Mouse (Mus musculus) heart, embryonic 10.5 days (tissue): ENCODE results near the gene Mark2. TPM values are rescaled to one million over a fixed set of nuclear protein-coding genes. Genes with fewer than 3 reads are reported as not detected.

Experiments
- DNase-seq: peaks from one replicate; pipeline ENCODE4 v3.0.0-alpha.2; 2017; ENCODE audit warnings: low spot score
- H3K27ac ChIP-seq: fragments of 300-500 bp; sonication (generic); 2 replicates; pipeline ENCODE4 v1.5.1; 2016; ENCODE audit warnings: mild to moderate bottlenecking
- H3K27me3 ChIP-seq: fragments of 300-500 bp; sonication (generic); 2 replicates; pipeline ENCODE4 v1.6.1; 2016; ENCODE audit warnings: mild to moderate bottlenecking; ENCODE audit not compliant: poor library complexity, insufficient read depth, severe bottlenecking
- H3K36me3 ChIP-seq: fragments of 300-500 bp; sonication (generic); 2 replicates; pipeline ENCODE4 v1.6.1; 2016; ENCODE audit warnings: mild to moderate bottlenecking, moderate library complexity
- H3K4me1 ChIP-seq: fragments of 300-500 bp; sonication (generic); 2 replicates; pipeline ENCODE4 v1.6.1; 2016; ENCODE audit warnings: mild to moderate bottlenecking
- H3K4me3 ChIP-seq: fragments of 300-500 bp; sonication (generic); 2 replicates; pipeline ENCODE4 v1.5.1; 2016; ENCODE audit warnings: mild to moderate bottlenecking, moderate library complexity
- H3K9me3 ChIP-seq: fragments of 300-500 bp; sonication (generic); 2 replicates; pipeline ENCODE4 v1.6.1; 2016; ENCODE audit warnings: mild to moderate bottlenecking, moderate library complexity
- WGBS: fragments of 180-500 bp; shearing (Covaris S2); methylation state at CpG from one replicate; pipeline ENCODE4 v1.1.7; 2016; 5-methylcytosine and 5-hydroxymethylcytosine counted together
- polyA plus RNA-seq: library from polyadenylated mRNA; unstranded; fragments of >200 nt; fragmentation: Nextera tagmentation; extraction: Ambion mirVana; gene quantifications from 2 replicates; pipeline ENCODE4 v1.2.1, GENCODE M21; 2016

The Mark2 gene
- polyA plus RNA-seq, 1 experiment from 2014 or later, result 50.6 TPM

GRCm38 (mm10) chr19:7266421-7266831, 75.2 kb downstream of the Mark2 start:
- peak overlapping the region; percentile 88 for H3K4me3 ChIP-seq
- WGBS, result 42% methylated on average over 4 of the region's 4 CpGs
- no peak for DNase-seq
- H3K36me3 ChIP-seq, result peaks cover 17% of the 10 kb centered on the region
- H3K9me3 ChIP-seq, result no peaks in the 10 kb centered on the region
- H3K27me3 ChIP-seq, result no peaks in the 10 kb centered on the region
- H3K27ac ChIP-seq, result peak overlapping the region; percentile 97
- H3K4me1 ChIP-seq, result peaks cover 68% of the 10 kb centered on the region

- Histone ChIP-seq H3K27ac (peak overlapping the region; percentile 97), H3K4me3 (peak overlapping the region; percentile 88), H3K27me3 (no peaks in the 10 kb centered on the region), H3K9me3 (no peaks in the 10 kb centered on the region), H3K36me3 (peaks cover 9% of the 10 kb centered on the region), H3K4me1 (peaks cover 66% of the 10 kb centered on the region)
- 20% methylated on average over 14 of the region's 14 CpGs for WGBS
- DNase-seq, result no peak
These were observed 76.0 kb downstream of the Mark2 start for GRCm38 (mm10) chr19:7265478-7266191.

- H3K4me3 ChIP-seq, result peak overlapping the region; percentile 88
- no peaks in the 10 kb centered on the region for H3K27me3 ChIP-seq
- H3K9me3 ChIP-seq, result no peaks in the 10 kb centered on the region
- peak overlapping the region; percentile 97 for H3K27ac ChIP-seq
- peaks cover 59% of the 10 kb centered on the region for H3K4me1 ChIP-seq
- 23% methylated on average over 6 of the region's 6 CpGs for WGBS
- H3K36me3 ChIP-seq, result peaks cover 3% of the 10 kb centered on the region
- DNase-seq, result no peak
These were observed 76.8 kb downstream of the Mark2 start for GRCm38 (mm10) chr19:7264766-7265331.

GRCm38 (mm10) chr19:7264088-7264765, 77.4 kb downstream of the Mark2 start:
- Histone ChIP-seq H3K9me3 (no peaks in the 10 kb centered on the region), H3K4me3 (peak overlapping the region; percentile 88; the same call in 1 of the 2 replicates), H3K36me3 (no peaks in the 10 kb centered on the region), H3K27ac (peak overlapping the region; percentile 97), H3K27me3 (no peaks in the 10 kb centered on the region), H3K4me1 (peaks cover 53% of the 10 kb centered on the region)
- peak; percentile 91 for DNase-seq
- 20% methylated on average over 9 of the region's 9 CpGs for WGBS

GRCm38 (mm10) chr19:7262592-7262991, 79.1 kb downstream of the Mark2 start:
- no peak for DNase-seq
- WGBS, result 91% methylated on average over 1 of the region's 1 CpGs
- H3K4me3 ChIP-seq, result no peak overlapping the region
- H3K36me3 ChIP-seq, result no peaks in the 10 kb centered on the region
- peaks cover 37% of the 10 kb centered on the region for H3K4me1 ChIP-seq
- H3K9me3 ChIP-seq, result no peaks in the 10 kb centered on the region
- no peak overlapping the region for H3K27ac ChIP-seq
- H3K27me3 ChIP-seq, result no peaks in the 10 kb centered on the region

GRCm38 (mm10) chr19:7261964-7262363, 79.7 kb downstream of the Mark2 start:
- no peaks in the 10 kb centered on the region for H3K36me3 ChIP-seq
- 90% methylated on average over 3 of the region's 3 CpGs for WGBS
- no peaks in the 10 kb centered on the region for H3K27me3 ChIP-seq
- H3K9me3 ChIP-seq, result no peaks in the 10 kb centered on the region
- H3K4me3 ChIP-seq, result no peak overlapping the region
- no peak overlapping the region for H3K27ac ChIP-seq
- H3K4me1 ChIP-seq, result peaks cover 30% of the 10 kb centered on the region
- no peak for DNase-seq

- no peaks in the 10 kb centered on the region for H3K36me3 ChIP-seq
- H3K4me1 ChIP-seq, result peaks cover 25% of the 10 kb centered on the region
- H3K4me3 ChIP-seq, result no peak overlapping the region
- H3K27me3 ChIP-seq, result no peaks in the 10 kb centered on the region
- H3K27ac ChIP-seq, result no peak overlapping the region
- no peaks in the 10 kb centered on the region for H3K9me3 ChIP-seq
- DNase-seq, result no peak
- WGBS, result 92% methylated on average over 1 of the region's 1 CpGs
These were observed 80.2 kb downstream of the Mark2 start for GRCm38 (mm10) chr19:7261476-7261875.

GRCm38 (mm10) chr19:7257881-7258280, 83.8 kb downstream of the Mark2 start:
- Histone ChIP-seq H3K27me3 (no peaks in the 10 kb centered on the region; the same call in 1 of the 2 replicates), H3K9me3 (no peaks in the 10 kb centered on the region), H3K36me3 (no peaks in the 10 kb centered on the region), H3K4me1 (no peaks in the 10 kb centered on the region), H3K4me3 (no peak overlapping the region), H3K27ac (no peak overlapping the region)
- WGBS, result 71% methylated on average over 5 of the region's 5 CpGs
- DNase-seq, result no peak

GRCm38 (mm10) chr19:7246021-7246420, 95.6 kb downstream of the Mark2 start:
- no peaks in the 10 kb centered on the region; the same call in 1 of the 2 replicates for H3K27me3 ChIP-seq
- no peak overlapping the region for H3K4me3 ChIP-seq
- no peaks in the 10 kb centered on the region for H3K36me3 ChIP-seq
- no peak for DNase-seq
- no peak overlapping the region for H3K27ac ChIP-seq
- H3K9me3 ChIP-seq, result no peaks in the 10 kb centered on the region
- 66% methylated on average over 3 of the region's 3 CpGs for WGBS
- peaks cover 5% of the 10 kb centered on the region for H3K4me1 ChIP-seq

GRCm38 (mm10) chr19:7240782-7241690, 100.6 kb downstream of the Mark2 start, which contains the start of gene Naa40:
Naa40 (minus strand) TSS chr19:7241183.
- peak within 1 kb of the TSS; percentile 94 for H3K27ac ChIP-seq
- no peaks in the 10 kb centered on the region; the same call in 1 of the 2 replicates for H3K27me3 ChIP-seq
- H3K4me3 ChIP-seq, result peak within 1 kb of the TSS; percentile 80
- H3K4me1 ChIP-seq, result peaks cover 25% of the 10 kb centered on the region
- no peaks in the 10 kb centered on the region for H3K9me3 ChIP-seq
- under 1% methylated on average over 80 of the region's 80 CpGs for WGBS
- DNase-seq, result peak; percentile 95
- peaks cover 30% of the 10 kb centered on the region for H3K36me3 ChIP-seq

GRCm38 (mm10) chr19:7240291-7240690, 101.4 kb downstream of the Mark2 start:
- WGBS, result 3% methylated on average over 13 of the region's 13 CpGs
- H3K27ac ChIP-seq, result peak overlapping the region; percentile 94
- H3K36me3 ChIP-seq, result peaks cover 37% of the 10 kb centered on the region
- DNase-seq, result no peak
- H3K9me3 ChIP-seq, result no peaks in the 10 kb centered on the region
- peaks cover 25% of the 10 kb centered on the region for H3K4me1 ChIP-seq
- H3K4me3 ChIP-seq, result peak overlapping the region; percentile 80
- H3K27me3 ChIP-seq, result no peaks in the 10 kb centered on the region; the same call in 1 of the 2 replicates

- no peaks in the 10 kb centered on the region for H3K9me3 ChIP-seq
- WGBS, result 90% methylated on average over 3 of the region's 3 CpGs
- 0 out of 2 replicates have a peak overlapping the region, but pooled peaks have one; percentile 94 for H3K27ac ChIP-seq
- peak overlapping the region; percentile 80 for H3K4me3 ChIP-seq
- DNase-seq, result no peak
- H3K36me3 ChIP-seq, result peaks cover 43% of the 10 kb centered on the region
- H3K4me1 ChIP-seq, result peaks cover 25% of the 10 kb centered on the region
- H3K27me3 ChIP-seq, result no peaks in the 10 kb centered on the region; the same call in 1 of the 2 replicates
These were observed 102.1 kb downstream of the Mark2 start for GRCm38 (mm10) chr19:7239574-7239973.
